Mouse (Mus musculus): ENCODE data around the gene Gm7714. TPM values are rescaled to one million over a fixed set of nuclear protein-coding genes. Genes with fewer than 3 reads are reported as not detected.
"Not testable (repeated sequence)": the region's sequence is repeated elsewhere in the genome, so short reads cannot be mapped to it uniquely, and the experiment has no call there.

Gene Gm7714
- polyA plus RNA-seq (2012; fragmentation: generic; extraction: Trizol): not detected
- long read RNA-seq, experiment 1: 0 reads
- long read RNA-seq, experiment 2: 0 reads

- H3K79me3 ChIP-seq (ENCODE audit: low read depth): no peaks in the 10 kb centered on the region
- no peaks in the 10 kb centered on the region for H3K36me3 ChIP-seq (ENCODE audit: control insufficient read depth, insufficient read depth)
- no peak within 1 kb of the TSS for H3K4me3 ChIP-seq (ENCODE audit: insufficient read depth, poor library complexity, severe bottlenecking)
- no peaks in the 10 kb centered on the region for H3K79me2 ChIP-seq (ENCODE audit: control insufficient read depth, insufficient read depth)
- no peaks in the 10 kb centered on the region for H3K27me3 ChIP-seq (ENCODE audit: control insufficient read depth, insufficient read depth, insufficient read length)
- TF ChIP-seq CTCF (IDR thresholded peaks at IDR 0.05; ENCODE audit: control insufficient read depth, insufficient read depth, insufficient read length) (no peak), MAX (IDR thresholded peaks at IDR 0.05) (no peak), MYOG (IDR thresholded peaks at IDR 0.05; ENCODE audit: control insufficient read depth, extremely low read depth, insufficient read length) (no peak), USF1 (IDR thresholded peaks at IDR 0.05; ENCODE audit: low read depth) (no peak), CEBPB (IDR thresholded peaks at IDR 0.05; ENCODE audit: low read depth) (no peak), FOSL1 (IDR thresholded peaks at IDR 0.05; ENCODE audit: insufficient read depth, low read length, poor library complexity, severe bottlenecking) (no peak)
- no peak within 1 kb of the TSS for H3ac ChIP-seq (ENCODE audit: control insufficient read depth, insufficient read length, low read depth)
These were observed at the start of gene Gm7714 for GRCm38 (mm10) chr5:88268619-88269018. Gene Gm7714, plus strand, starts transcription at chr5:88268919.

DNA sequence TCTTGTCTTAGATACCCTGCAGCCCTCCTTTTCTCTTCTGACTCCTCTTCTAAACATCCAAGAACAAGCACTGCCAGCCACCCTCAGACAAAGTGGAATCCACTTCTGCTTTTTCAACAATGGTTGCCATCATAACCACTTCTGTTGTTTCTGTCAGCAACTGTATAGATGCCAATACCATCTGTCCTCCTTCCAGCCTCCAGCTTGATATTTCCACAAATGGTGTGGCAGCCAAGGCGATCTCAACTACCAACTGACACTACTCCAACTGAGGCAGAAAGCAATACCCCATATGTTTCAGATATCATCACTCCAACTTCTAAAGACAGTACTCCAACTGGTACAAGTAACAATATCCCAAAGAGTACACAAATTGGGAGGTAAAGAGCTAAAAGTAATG is 12.2 kb upstream of the Gm7714 start:
- no peak overlapping the region for H3K4me3 ChIP-seq (ENCODE audit: insufficient read depth, poor library complexity, severe bottlenecking)
- no peak for TF ChIP-seq MYOG (IDR thresholded peaks at IDR 0.05; ENCODE audit: control insufficient read depth, extremely low read depth, insufficient read length)
- no peak overlapping the region for H3ac ChIP-seq (ENCODE audit: control insufficient read depth, insufficient read length, low read depth)
- no peaks in the 10 kb centered on the region for H3K79me2 ChIP-seq (ENCODE audit: control insufficient read depth, insufficient read depth)
- no peaks in the 10 kb centered on the region for H3K36me3 ChIP-seq (ENCODE audit: control insufficient read depth, insufficient read depth)
- H3K27me3 ChIP-seq (ENCODE audit: control insufficient read depth, insufficient read depth, insufficient read length): no peaks in the 10 kb centered on the region
- H3K79me3 ChIP-seq (ENCODE audit: low read depth): no peaks in the 10 kb centered on the region

GRCm38 (mm10) chr5:88311307-88311706 is 42.6 kb downstream of the Gm7714 start:
- H3K36me3 ChIP-seq (ENCODE audit: control insufficient read depth, insufficient read depth); H3K79me2 ChIP-seq (ENCODE audit: control insufficient read depth, insufficient read depth); H3K27me3 ChIP-seq (ENCODE audit: control insufficient read depth, insufficient read depth, insufficient read length); H3K4me3 ChIP-seq (ENCODE audit: insufficient read depth, poor library complexity, severe bottlenecking); H3ac ChIP-seq (ENCODE audit: control insufficient read depth, insufficient read length, low read depth); H3K79me3 ChIP-seq (ENCODE audit: low read depth): not testable (repeated sequence)

DNA sequence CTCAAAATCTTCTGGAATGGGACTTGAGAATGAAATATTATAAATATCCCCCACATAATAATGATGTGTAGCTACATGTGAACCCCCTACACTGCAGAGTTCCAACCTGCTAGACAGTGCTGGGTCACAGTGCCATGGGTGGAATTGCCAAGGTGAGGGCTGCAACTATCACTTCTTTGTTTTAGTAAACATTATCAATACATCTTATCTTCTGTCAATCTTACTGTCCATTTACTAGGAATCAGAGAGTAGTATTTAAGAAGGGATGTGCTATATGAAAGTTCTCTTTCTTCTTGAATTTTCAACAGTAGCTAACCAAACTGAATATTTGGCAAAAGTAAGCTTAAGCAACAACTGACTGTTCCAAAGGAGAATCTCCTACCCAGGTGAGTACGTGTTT is 48.3 kb downstream of the Gm7714 start, which contains the start of gene Prol1:
Prol1 (plus strand) TSS at position 301 of the 400 bp plus-strand sequence.
- H3K79me3 ChIP-seq (ENCODE audit: low read depth): no peaks in the 10 kb centered on the region
- TF ChIP-seq FOSL1 (IDR thresholded peaks at IDR 0.05; ENCODE audit: insufficient read depth, low read length, poor library complexity, severe bottlenecking) (no peak), MYOG (IDR thresholded peaks at IDR 0.05; ENCODE audit: control insufficient read depth, extremely low read depth, insufficient read length) (no peak), USF1 (IDR thresholded peaks at IDR 0.05; ENCODE audit: low read depth) (no peak), CEBPB (IDR thresholded peaks at IDR 0.05; ENCODE audit: low read depth) (no peak), CTCF (IDR thresholded peaks at IDR 0.05; ENCODE audit: control insufficient read depth, insufficient read depth, insufficient read length) (no peak), MYOD1 (IDR thresholded peaks at IDR 0.05; ENCODE audit: control insufficient read depth, insufficient read length, low read depth) (no peak), MAX (IDR thresholded peaks at IDR 0.05) (no peak)
- no peak within 1 kb of the TSS for H3ac ChIP-seq (ENCODE audit: control insufficient read depth, insufficient read length, low read depth)
- H3K27me3 ChIP-seq (ENCODE audit: control insufficient read depth, insufficient read depth, insufficient read length): no peaks in the 10 kb centered on the region
- no peaks in the 10 kb centered on the region for H3K36me3 ChIP-seq (ENCODE audit: control insufficient read depth, insufficient read depth)
- no peak within 1 kb of the TSS for H3K4me3 ChIP-seq (ENCODE audit: insufficient read depth, poor library complexity, severe bottlenecking)
- no peaks in the 10 kb centered on the region for H3K79me2 ChIP-seq (ENCODE audit: control insufficient read depth, insufficient read depth)

Other genes with a start within 250 kb of the Gm7714 start
- not detected for gene Smr2, start 182.4 kb upstream of the Gm7714 start, polyA plus RNA-seq (2012; fragmentation: generic; extraction: Trizol)
- not detected for gene Gm11116, start 157.4 kb upstream of the Gm7714 start, polyA plus RNA-seq (2012; fragmentation: generic; extraction: Trizol)
- gene Gm11115, start 114.8 kb upstream of the Gm7714 start, polyA plus RNA-seq (2012; fragmentation: generic; extraction: Trizol): not detected
- not detected for gene Prol1, start 48.4 kb downstream of the Gm7714 start, polyA plus RNA-seq (2012; fragmentation: generic; extraction: Trizol)
- not detected for gene Amtn, start 107.2 kb downstream of the Gm7714 start, polyA plus RNA-seq (2012; fragmentation: generic; extraction: Trizol)
- not detected for gene Ambn, start 187.1 kb downstream of the Gm7714 start, polyA plus RNA-seq (2012; fragmentation: generic; extraction: Trizol)
- gene Enam, start 219.1 kb downstream of the Gm7714 start, polyA plus RNA-seq (2012; fragmentation: generic; extraction: Trizol): not detected